Mouse (Mus musculus) lung, postnatal 4 days (tissue): ENCODE data around the gene Fgfr2.

ENCODE experiments used
- DNase-seq, 2 experiments: peaks; one replicate each; pipeline ENCODE4 v3.0.0; 2021

Gene Fgfr2

GRCm38 (mm10) chr7:130982371-130982770, 2140.8 kb downstream of the Fgfr2 start:
- peak; percentile 69 to 88 for DNase-seq

GRCm38 (mm10) chr7:130980130-130980529, 2143.0 kb downstream of the Fgfr2 start:
- DNase-seq: no peak

GRCm38 (mm10) chr7:130978545-130978944, 2144.6 kb downstream of the Fgfr2 start:
- no peak for DNase-seq

- peak; percentile 94 to 96 for DNase-seq
Observed at GRCm38 (mm10) chr7:130977794-130978521, 2145.2 kb downstream of the Fgfr2 start.

- DNase-seq: peak; percentile 35 to 81
Observed at GRCm38 (mm10) chr7:130976305-130976935, 2146.7 kb downstream of the Fgfr2 start.

- DNase-seq: no peak
Observed at GRCm38 (mm10) chr7:130972767-130973166, 2150.4 kb downstream of the Fgfr2 start.

GRCm38 (mm10) chr7:130969507-130969906, 2153.6 kb downstream of the Fgfr2 start:
- no peak for DNase-seq

- DNase-seq: no peak
Observed at GRCm38 (mm10) chr7:130969076-130969475, 2154.1 kb downstream of the Fgfr2 start.

- peak; percentile 48 to 53 for DNase-seq
Observed at GRCm38 (mm10) chr7:130968537-130968936, 2154.6 kb downstream of the Fgfr2 start.

- no peak for DNase-seq
Observed at GRCm38 (mm10) chr7:130967901-130968300, 2155.2 kb downstream of the Fgfr2 start.

GRCm38 (mm10) chr7:130966876-130967275, 2156.3 kb downstream of the Fgfr2 start:
- peak in 1 of 2 experiments; percentile 15 for DNase-seq

GRCm38 (mm10) chr7:130966451-130966850, 2156.7 kb downstream of the Fgfr2 start:
- no peak for DNase-seq

GRCm38 (mm10) chr7:130965909-130966365, 2157.2 kb downstream of the Fgfr2 start:
- peak in 1 of 2 experiments; percentile 58 for DNase-seq

GRCm38 (mm10) chr7:130965396-130965795, 2157.8 kb downstream of the Fgfr2 start:
- DNase-seq: no peak

GRCm38 (mm10) chr7:130964686-130965085, 2158.5 kb downstream of the Fgfr2 start:
- DNase-seq: peak; percentile 64 to 76

GRCm38 (mm10) chr7:130961429-130961828, 2161.7 kb downstream of the Fgfr2 start:
- no peak for DNase-seq

- peak; percentile 52 to 71 for DNase-seq
Observed at GRCm38 (mm10) chr7:130959868-130960267, 2163.3 kb downstream of the Fgfr2 start.

- DNase-seq: no peak
Observed at GRCm38 (mm10) chr7:130958551-130958950, 2164.6 kb downstream of the Fgfr2 start.

- no peak for DNase-seq
Observed at GRCm38 (mm10) chr7:130954177-130954601, 2169.0 kb downstream of the Fgfr2 start.

- DNase-seq: no peak
Observed at GRCm38 (mm10) chr7:130953376-130953775, 2169.8 kb downstream of the Fgfr2 start.

- no peak for DNase-seq
Observed at GRCm38 (mm10) chr7:130951004-130951403, 2172.1 kb downstream of the Fgfr2 start.

- no peak for DNase-seq
Observed at GRCm38 (mm10) chr7:130950482-130950881, 2172.7 kb downstream of the Fgfr2 start.

- DNase-seq: peak; percentile 55 to 77
Observed at GRCm38 (mm10) chr7:130949331-130949751, 2173.8 kb downstream of the Fgfr2 start.
